Mouse (Mus musculus) C2C12 (cell line): Measurements from ENCODE around the gene Atxn2l.

Experiments
- CEBPB ChIP-seq: IDR thresholded peaks from one replicate; pipeline ENCODE4 v1.6.1; 2011; ENCODE audit warnings: low read depth, mild to moderate bottlenecking, control low read depth, moderate library complexity
- CTCF ChIP-seq: IDR thresholded peaks from one replicate; pipeline ENCODE4 v1.5.1; 2011; ENCODE audit not compliant: control insufficient read depth, insufficient read depth, insufficient read length
- USF1 ChIP-seq: IDR thresholded peaks from one replicate; pipeline ENCODE4 v1.6.1; 2011; ENCODE audit warnings: low read depth, mild to moderate bottlenecking, control low read depth, moderate library complexity

DNA sequence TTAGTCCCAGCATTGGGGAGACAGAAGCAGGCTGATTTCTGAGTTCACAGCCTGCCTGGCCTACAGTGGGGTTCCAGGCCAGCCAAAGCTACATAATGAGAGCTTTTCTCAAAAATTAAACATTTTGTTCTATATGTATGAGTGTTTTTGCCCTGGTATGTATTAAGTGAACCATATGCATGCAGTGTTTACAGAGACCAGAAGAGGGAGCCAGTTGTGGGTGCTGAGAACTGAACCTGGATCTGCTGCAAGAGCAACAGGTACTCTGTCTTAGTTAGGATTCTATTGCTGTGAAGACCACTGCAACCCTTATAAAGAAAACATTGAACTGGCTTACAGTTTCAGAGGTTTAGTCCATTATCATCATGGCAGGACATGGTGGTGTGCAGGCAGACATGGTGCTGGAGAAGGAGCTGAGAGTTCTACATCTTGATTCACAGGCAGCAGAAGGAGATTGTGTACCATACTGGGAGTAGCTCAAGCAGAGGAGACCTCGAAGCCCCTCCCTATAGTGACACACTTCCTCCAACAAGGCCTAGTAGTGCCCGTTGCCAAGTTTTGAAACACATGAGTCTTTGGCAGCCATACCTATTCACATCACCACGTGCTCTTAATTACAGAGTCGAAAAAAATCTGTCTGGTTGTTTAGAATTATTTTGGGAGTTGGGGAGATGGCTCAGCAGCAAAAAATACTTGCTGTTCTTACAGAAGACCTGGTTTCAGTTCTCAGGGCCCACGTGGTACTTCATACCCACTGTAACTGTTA is 34.8 kb upstream of the Atxn2l start:
- TF ChIP-seq CEBPB = no peak
- no peak for TF ChIP-seq CTCF
- no peak for TF ChIP-seq USF1
